Mouse (Mus musculus) layer of hippocampus, postnatal 36 days (tissue): ENCODE results near the gene Rnaseh2b. TPM values are rescaled to one million over a fixed set of nuclear protein-coding genes. Genes with fewer than 3 reads are reported as not detected.
A peak's percentile ranks its signal among the peaks of the same experiment; 100 is the strongest.

Source experiments
- DNase-seq, 2 experiments: peaks; one replicate each; pipeline ENCODE4 v3.0.0; 2022
- total RNA-seq, 2 experiments: library from RNA; stranded (reverse); gene quantifications; 2 replicates each; pipeline ENCODE4 v1.2.3; 2021

Gene Rnaseh2b
- total RNA-seq, 2 experiments from 2014 or later = 10.4 to 13.0 TPM

DNA sequence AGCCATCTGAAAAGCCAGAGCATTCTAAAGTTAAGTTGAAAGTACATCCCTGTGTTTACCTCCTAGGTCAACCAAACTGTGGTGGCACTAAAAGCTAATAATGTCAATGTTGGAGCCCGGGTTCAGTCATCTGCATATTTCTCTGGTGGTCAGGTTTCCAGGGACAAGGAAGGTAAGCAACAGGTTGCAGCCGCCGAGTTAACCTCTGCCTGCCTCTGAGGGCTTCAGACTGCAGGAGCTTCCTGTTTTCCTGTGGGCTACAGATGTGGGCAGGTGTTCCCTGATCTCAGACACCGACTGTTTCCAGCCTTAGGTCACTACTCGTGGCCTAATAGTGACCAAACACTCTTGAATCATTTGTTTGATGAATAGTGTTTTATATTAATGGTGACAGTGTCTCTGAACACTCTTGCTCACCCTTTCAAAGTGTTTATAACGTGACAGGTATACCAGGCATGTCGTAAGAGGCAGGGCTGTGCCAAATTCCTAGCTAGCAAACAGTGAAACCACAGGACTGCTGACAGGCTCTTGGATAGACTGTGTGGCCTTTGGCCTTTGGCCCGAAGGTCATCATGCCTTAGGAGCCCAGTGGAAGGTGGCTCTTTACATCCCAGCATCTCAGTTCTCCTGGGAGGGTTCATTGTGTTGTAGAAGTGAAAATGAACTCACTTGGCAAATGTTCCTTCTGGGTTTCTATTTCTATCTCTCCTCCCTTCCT is 69.0 kb downstream of the Rnaseh2b start:
- no peak for DNase-seq

DNA sequence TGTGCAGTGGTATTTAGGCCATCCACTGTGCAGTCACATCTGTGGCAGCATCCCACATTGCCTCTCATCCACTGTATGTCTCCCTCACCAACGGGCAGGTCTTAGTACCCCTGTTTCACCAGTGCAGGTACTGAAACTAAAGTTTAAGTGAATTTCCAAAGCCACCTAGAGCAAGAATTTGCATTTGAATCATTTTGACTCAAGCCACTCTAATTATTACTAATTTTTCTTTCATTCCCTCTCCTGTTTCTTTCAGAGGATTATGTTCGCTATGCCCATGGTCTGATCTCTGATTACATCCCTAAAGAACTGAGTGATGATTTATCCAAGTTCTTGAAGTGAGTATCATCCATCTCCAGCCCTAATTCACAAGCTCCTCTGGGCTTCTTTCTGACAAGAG is 71.4 kb downstream of the Rnaseh2b start:
- DNase-seq = no peak

DNA sequence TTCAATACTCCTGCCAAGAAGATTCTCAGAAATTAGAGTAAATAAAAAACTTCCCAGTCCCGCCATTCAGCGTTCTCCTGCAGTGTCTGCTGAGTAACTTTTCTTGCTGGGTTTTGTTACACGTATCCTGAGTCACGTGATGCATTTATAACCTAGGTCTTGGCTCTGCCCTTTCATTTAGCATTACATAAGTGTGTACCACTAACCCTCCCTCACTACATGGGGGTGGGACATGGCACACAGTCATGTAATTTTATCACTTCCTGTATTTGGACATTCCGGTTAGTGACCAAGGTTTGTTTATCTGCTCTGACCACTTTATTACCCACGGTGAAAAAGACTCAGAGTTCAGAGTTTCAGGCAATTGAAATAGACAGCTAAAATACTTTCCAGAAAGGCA is 78.4 kb downstream of the Rnaseh2b start:
- no peak for DNase-seq

DNA sequence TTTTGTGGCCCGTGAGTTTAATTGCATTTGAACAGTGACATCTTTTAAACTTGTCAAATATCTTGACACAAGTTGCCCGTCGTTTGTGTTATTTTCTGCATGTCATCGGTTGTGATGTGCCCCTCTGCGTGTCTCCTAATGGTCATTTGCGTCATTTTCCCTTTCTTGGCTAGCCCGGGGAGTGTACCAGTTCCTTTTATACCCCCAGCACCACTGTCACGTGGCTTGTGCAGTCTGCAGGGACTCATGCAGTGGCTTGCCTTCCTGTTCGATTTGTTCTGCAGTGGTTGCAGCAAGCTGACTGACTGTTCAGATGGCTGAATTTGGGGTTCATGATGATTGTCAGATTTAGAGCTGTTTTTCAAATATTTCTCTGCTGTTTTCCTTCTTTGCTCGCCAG is 81.6 kb downstream of the Rnaseh2b start:
- DNase-seq = no peak

DNA sequence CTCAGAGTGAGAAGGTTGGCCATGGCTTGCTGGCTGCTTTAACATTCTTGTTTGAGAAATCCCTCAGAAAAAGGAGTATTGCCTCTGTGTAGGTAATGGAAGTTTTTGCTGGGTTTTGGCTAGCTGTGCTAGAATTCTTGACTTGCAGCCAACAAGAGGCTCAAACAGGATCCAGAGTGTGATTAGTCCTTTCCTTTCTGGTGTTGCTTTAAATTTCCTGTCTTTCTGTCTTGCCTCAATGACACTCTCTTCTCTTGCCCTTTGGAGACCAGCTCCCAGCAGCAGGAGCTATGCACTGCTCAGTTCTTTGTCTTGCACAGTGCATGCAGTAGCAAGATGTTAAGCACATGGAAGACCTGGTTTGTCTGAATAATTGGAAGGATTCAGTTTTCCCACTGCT is 83.3 kb downstream of the Rnaseh2b start:
- no peak for DNase-seq

DNA sequence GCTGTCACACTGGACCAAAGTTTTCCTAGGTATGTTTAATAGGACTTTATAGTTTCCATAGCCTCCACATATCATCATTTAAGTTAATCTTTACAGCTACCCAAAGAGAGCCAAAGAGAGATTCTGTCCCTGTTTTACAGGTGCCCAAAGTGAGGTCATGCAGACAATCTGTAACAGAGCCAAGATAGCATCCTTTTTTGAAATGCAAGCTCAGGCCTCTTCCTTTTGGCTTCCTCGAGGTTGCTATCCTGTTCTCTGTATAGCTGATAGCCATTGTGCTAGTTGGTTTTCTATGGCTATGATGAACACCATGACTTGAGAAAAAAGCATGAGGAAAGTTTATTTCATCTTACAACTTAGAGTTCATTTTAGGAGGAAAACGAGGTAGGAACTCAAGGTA is 83.7 kb downstream of the Rnaseh2b start:
- DNase-seq = no peak

DNA sequence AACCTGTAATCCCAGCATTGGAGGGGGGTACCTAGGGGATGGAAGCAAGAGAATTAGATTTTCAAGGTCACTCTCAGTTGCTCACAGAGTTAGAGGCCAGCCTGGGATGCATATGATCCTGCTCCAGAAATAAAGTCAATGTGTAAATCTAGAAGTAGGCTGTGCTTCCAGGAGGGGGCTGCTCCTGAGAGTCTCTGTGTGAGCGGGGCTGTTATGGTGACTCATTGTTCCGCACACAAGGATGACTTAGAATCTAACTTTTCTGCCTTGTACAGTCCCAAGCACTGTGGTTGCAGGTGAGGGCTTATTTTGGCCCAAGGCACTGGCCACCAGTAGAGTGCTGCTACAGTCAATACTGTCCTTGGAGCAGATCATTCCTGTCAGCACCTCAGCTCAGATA is 87.0 kb downstream of the Rnaseh2b start:
- DNase-seq = no peak

DNA sequence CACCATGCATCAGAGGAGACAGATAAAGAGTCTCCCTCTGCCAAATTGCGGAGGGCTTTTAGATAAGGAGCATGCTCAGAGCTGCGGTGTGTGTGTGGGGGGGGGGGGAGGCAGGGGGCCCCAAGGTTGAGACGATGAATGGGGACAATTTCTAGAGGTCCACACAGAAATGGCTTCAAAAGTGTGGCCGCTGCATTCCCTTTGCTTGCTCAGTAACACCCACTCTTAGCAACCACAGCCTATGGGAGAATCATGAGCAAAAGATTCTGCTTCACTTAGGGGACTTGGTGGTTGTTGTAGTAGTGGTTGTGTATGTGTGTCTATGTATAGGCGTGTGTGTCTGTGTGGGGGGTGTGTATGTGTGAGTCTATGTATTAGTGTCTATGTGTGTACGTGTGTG is 88.2 kb downstream of the Rnaseh2b start:
- DNase-seq = no peak

DNA sequence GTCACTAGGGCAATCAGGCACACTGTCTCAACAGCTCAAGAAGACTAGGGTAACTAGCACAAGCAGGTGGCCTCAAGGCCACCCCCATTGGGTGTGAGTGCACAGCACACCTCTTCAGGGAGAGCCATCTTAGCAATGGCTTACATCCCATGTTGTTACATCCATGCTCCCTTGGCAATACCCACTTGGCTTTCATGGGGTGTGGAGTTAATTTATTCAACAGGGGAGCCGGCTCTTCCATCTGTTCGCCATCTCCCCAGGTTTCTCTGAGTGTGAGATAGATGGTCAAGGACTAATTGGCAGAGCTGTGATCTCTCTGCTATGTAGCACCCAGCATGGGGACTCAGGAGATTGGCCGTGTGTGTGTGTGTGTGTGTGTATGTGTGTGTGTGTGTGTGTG is 90.7 kb downstream of the Rnaseh2b start:
- DNase-seq = no peak

DNA sequence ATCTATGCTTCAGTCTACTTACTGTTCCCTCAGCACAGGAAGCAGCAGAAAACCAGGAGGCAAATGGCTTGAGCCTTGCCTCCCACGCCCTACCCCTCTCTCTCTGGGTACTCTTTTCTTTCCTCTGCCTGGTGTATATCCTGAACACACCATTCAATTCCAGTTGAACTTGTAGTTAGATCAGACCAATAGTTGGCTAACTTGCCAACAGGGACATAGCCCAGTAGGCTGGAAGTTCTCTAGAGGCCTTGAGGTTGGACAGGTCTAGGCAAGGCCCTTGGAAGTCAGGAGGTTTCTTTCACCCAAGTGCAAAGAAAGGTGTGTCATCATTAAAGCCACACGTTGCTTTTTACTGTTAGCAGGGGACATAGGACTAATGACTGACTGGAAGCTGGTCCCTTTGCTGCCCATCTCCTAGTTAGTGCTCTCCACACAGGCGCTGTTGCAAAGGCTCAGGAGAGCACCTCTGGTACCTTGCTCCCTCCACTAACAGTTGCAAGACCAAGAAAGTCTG is 91.5 kb downstream of the Rnaseh2b start:
- no peak for DNase-seq

DNA sequence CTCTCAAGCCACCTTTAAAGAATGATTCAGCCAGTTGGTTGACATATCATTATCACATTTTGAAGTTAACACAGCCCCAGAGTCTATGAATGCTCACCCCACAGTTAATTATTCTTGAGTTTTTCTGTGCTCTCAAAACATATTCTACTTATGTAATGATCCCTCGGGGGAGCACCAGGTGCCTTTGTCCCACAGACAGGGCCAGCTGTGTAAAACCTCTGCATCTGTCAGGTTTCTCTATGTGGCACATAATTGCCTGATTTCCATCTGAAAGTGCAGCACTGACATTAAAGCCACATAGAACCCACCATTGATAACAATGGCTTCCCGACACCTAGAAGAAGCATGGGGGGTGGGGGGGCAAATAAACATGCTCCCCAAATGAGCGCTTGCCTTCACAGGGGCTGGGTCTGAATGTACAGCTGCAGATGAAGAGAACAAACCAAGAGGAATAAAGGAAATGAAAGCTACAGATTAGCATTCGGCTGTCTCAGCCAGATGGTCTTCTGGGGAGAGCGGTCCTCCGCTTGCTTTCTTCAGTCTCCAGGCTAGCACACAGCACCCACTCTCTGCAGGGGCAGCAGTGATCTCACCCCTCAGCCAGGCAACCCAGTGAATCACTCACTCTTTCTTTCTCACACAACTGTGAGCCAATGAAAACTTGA is 96.8 kb downstream of the Rnaseh2b start:
- DNase-seq = peak; percentile 32 to 44

DNA sequence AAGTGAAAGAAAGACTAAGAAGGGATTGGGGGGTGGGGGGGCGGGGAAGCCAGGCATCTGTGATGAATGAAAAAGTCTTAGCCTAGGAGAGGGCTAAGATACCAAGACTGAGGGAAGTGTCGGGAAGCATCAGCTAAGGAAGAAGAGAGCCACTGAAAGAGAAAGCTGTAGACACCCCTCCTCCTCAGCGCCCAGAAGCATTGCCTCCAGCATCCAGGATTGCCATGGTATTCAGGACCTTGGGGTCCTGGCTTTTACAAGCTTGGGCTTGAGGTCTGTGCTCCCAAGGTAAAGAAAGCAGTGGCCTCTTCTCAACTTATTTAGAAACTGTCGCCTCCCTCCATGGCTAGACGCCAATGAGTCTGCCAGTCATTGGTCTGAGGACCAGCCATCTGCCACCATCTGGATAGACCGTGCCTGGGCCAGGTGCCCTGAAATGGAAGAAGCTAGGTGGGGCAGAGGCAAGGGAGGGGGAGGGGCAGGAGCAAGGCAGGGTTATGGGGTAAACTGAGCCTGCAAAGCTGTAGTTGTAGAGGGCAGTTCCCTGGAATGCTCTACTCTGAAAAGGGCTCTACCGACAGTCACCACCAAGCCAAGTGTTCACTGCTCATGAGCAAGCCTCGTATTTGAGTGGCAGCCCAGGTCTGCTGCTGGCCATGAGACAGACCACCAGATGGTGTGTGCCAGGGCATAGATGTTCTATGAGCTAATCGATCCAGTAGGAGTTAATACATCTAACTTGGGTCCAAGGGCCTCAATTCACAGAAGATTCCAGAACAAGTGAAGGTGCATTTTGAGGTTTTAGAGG is 97.5 kb downstream of the Rnaseh2b start:
- DNase-seq = no peak

DNA sequence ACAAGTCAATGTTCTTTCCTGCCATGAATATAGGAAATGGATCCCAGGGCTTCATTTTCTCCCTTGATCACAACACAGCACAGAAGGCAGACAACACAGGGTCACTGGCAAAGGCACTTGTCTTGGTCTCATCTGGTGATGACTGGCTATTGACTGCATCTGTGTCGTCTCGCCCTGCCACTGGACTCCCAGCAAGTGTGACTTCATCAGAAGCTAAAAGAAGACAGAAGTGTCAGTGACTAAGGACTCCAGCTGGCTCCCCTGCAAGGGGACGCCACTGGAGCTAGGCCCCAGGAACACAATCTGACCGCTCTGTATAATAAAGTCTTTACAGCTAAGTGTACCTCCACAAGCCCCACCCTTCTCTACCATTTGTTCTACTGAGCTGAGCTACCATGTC is 100.4 kb downstream of the Rnaseh2b start:
- no peak for DNase-seq

DNA sequence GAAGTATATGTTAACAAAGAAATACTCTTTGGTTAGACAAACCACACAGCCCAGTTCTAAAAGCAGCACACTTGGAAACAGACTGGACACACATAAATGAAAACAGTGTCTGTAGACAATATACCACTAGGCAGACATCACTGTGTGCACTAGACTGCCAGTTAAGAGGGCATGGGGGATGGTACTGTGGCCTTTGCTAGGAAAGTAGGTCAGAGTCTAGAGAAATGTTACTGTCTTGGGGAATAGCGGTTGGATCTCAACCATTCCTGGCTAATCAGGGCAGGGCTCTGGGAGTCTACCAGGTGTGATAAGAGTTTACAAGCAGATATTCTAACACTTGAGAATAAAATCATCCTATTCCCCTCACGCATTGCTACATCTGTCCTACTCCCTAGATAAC is 103.0 kb downstream of the Rnaseh2b start:
- no peak for DNase-seq

DNA sequence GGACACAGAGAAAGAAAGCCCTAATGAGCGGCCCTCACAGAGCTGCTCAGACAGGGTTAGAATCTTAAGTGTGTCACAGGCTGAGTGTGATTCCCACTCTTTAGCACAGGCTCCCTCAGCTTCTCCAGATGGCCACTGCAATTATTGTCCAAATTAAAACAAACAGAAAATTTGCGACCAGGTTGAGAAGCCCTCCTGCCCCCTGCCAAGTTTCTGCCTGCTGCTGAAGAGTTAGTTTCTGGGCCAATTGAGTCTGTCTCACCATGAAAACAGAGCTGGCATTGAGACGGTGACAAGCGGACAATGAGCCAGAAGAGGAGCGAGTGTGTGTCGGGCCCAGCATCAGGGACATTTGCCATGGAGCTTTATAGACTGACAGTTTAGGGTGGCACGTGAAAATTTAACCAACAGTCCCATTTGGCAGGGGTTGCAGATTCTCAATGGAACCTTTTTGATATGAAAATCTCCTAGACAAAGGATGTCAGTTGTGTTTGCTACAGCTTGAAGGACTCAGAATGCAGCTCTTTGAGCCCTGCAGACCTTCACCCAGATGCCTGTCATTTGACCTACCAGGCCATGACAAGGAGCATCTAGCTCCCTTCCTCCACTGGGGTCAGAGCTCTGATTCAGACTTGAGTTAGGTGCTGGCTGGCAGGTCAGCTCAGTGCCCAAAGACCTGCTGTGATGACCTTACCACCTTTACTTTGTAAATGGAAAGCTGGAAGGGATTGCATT is 123.8 kb downstream of the Rnaseh2b start:
- DNase-seq = peak; percentile 17 to 28

DNA sequence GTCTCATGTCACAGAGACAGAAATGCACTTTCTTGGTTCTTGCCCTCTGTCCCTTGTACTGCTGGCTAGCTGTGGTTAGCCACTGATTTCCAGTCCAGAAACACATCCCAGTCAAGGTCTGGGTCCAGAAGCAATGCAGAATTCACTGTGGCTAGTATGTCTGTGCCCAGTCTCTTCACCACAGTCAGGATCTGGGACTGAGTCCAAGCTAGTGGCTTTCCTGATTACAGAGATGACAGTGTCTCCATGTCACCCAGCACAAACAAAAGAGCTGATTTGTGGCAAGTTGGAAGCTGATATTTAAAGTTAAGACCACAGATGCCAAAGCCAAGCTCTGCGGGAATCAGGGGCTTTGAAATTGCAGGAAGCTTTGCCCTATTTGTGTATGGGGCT is 124.3 kb downstream of the Rnaseh2b start:
- DNase-seq = peak; percentile 10 to 21

DNA sequence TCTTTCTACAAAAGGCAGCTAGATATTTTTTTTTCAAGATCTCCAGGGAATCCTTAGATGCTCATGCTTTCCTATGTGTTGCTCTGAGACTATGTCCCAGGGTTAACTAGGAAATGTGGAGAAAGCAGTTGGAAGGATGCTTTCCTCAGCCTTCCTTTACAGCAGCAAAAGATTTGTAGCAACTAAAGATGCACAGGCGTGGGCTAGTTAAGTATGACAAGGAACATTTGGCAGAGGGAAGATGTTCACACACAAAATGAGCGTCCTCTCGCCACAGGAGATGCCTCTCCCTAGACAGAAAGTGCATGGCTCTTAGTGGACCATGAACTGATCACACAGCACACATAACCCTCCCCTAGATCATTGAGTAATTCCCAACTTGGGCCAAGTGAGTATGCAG is 125.1 kb downstream of the Rnaseh2b start:
- DNase-seq = no peak

DNA sequence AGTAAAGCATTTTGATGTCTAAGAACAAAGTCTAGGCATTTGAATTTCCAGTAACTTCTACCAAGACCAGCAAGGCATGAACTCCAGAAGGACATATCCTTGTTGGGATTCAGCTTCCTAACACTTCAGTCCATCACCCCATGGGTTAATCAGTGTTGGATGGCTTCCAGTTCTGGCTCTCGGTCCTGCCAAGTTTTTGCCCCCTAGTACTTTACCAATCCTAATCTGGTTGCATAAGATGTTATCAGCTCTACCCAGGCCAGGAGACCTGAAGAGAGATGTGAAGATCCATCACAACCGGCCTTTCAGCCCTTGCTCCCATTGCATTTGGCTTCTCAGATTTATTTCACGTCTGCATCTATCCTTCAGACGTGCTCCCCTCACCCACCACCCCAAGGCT is 129.9 kb downstream of the Rnaseh2b start:
- no peak for DNase-seq
